Mouse (Mus musculus) lung, embryonic 14.5 days (tissue): ENCODE data around the gene Inpp4a. TPM values are rescaled to one million over a fixed set of nuclear protein-coding genes. Genes with fewer than 3 reads are reported as not detected.

Source experiments
- ATAC-seq: fragments of 200-750 bp; cut with Nextera tagmentation; 2 replicates; pipeline ENCODE4 v1.8.0; 2017; ENCODE audit warnings: mild to moderate bottlenecking, moderate TSS enrichment, moderate library complexity; ENCODE audit not compliant: insufficient read depth
- DNase-seq: peaks from one replicate; pipeline ENCODE4 v3.0.0-alpha.2; 2015
- H3K27ac ChIP-seq: fragments of 300-500 bp; sonication (generic); 2 replicates; pipeline ENCODE4 v1.5.1; 2014; ENCODE audit warnings: low read depth, mild to moderate bottlenecking, moderate library complexity
- H3K27me3 ChIP-seq: fragments of 300-500 bp; sonication (generic); 2 replicates; pipeline ENCODE4 v1.6.1; 2014; ENCODE audit warnings: low read length, control low read depth; ENCODE audit not compliant: insufficient read depth
- H3K36me3 ChIP-seq: fragments of 300-500 bp; sonication (generic); 2 replicates; pipeline ENCODE4 v1.6.1; 2014; ENCODE audit warnings: control low read depth; ENCODE audit not compliant: insufficient read depth
- H3K4me1 ChIP-seq: fragments of 300-500 bp; sonication (generic); 2 replicates; pipeline ENCODE4 v1.6.1; 2014; ENCODE audit warnings: antibody characterized with exemption, control low read depth; ENCODE audit not compliant: insufficient read depth
- H3K4me2 ChIP-seq: fragments of 300-500 bp; sonication (generic); 2 replicates; pipeline ENCODE4 v1.6.1; 2014; ENCODE audit warnings: mild to moderate bottlenecking
- H3K4me3 ChIP-seq: fragments of 300-500 bp; sonication (generic); 2 replicates; pipeline ENCODE4 v1.5.1; 2014; ENCODE audit warnings: low read depth, low read length
- H3K9ac ChIP-seq: fragments of 300-500 bp; sonication (generic); 2 replicates; pipeline ENCODE4 v1.6.1; 2014
- H3K9me3 ChIP-seq: fragments of 300-500 bp; sonication (generic); 2 replicates; pipeline ENCODE4 v1.6.1; 2016; ENCODE audit warnings: low read depth, low read length, control low read depth
- CTCF ChIP-seq: IDR thresholded peaks from 2 replicates; pipeline ENCODE4 v1.5.1; 2016; ENCODE audit warnings: antibody characterized with exemption, low read depth
- WGBS: fragments of 180-500 bp; shearing (Covaris S2); extraction: QIAGEN DNeasy Blood & Tissue Kit; methylation state at CpG from one replicate; pipeline ENCODE4 v1.1.7; 2014; 5-methylcytosine and 5-hydroxymethylcytosine counted together
- polyA plus RNA-seq: library from polyadenylated mRNA; unstranded; fragments of >200 nt; fragmentation: Nextera tagmentation; extraction: Ambion mirVana; gene quantifications from 2 replicates; pipeline ENCODE4 v1.2.1, GENCODE M21; 2014

The Inpp4a gene
- polyA plus RNA-seq, 1 experiment from 2014 or later: 11.1 TPM

GRCm38 (mm10) chr1:37342524-37342923 is 42.9 kb downstream of the Inpp4a start:
- WGBS: 90% methylated on average over 8 of the region's 8 CpGs

DNA sequence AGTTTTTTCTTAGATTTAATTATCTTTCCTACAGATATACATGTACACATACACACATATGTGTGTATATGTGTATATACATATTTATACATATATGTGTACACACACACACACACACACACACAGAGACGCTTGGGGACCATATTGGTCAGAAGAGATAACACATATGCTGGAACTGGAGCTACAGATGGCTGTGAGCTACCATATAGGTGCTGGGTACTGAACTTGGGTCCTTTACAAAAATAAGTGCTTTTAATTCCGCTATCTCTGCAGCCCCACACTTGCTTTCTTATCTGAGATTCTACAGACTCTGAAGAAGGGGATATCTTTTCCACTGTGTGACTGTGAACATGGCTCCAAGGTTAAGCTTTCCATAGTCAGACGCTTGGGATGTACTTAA is 43.6 kb downstream of the Inpp4a start:
- H3K9me3 ChIP-seq: no peaks in the 10 kb centered on the region
- TF ChIP-seq CTCF: no peak
- no peaks in the 10 kb centered on the region for H3K36me3 ChIP-seq
- H3K27me3 ChIP-seq: no peaks in the 10 kb centered on the region
- no peak for DNase-seq
- H3K27ac ChIP-seq: no peak overlapping the region
- H3K4me1 ChIP-seq: peaks cover 7% of the 10 kb centered on the region; the same call in 1 of the 2 replicates
- H3K4me3 ChIP-seq: no peak overlapping the region
- WGBS: 82% methylated on average over 3 of the region's 3 CpGs
- no peak for ATAC-seq
- no peak overlapping the region for H3K9ac ChIP-seq
- H3K4me2 ChIP-seq: no peak overlapping the region

More at GRCm38 (mm10) chr1:37342524-37342923, 42.9 kb downstream of the Inpp4a start:
- H3K27me3 ChIP-seq: no peaks in the 10 kb centered on the region
- no peaks in the 10 kb centered on the region for H3K36me3 ChIP-seq
- no peak overlapping the region for H3K4me3 ChIP-seq
- no peaks in the 10 kb centered on the region for H3K9me3 ChIP-seq
- TF ChIP-seq CTCF: no peak
- no peak for DNase-seq
- peaks cover 5% of the 10 kb centered on the region; the same call in 1 of the 2 replicates for H3K4me1 ChIP-seq
- H3K9ac ChIP-seq: no peak overlapping the region
- no peak overlapping the region for H3K27ac ChIP-seq
- H3K4me2 ChIP-seq: no peak overlapping the region
- no peak for ATAC-seq

GRCm38 (mm10) chr1:37344223-37344916 is 44.7 kb downstream of the Inpp4a start:
- Histone ChIP-seq H3K4me1 (peaks cover 7% of the 10 kb centered on the region; the same call in 1 of the 2 replicates), H3K36me3 (no peaks in the 10 kb centered on the region), H3K4me3 (no peak overlapping the region), H3K9me3 (no peaks in the 10 kb centered on the region), H3K27ac (no peak overlapping the region), H3K27me3 (no peaks in the 10 kb centered on the region), H3K9ac (no peak overlapping the region), H3K4me2 (no peak overlapping the region)
- DNase-seq (no peak), ATAC-seq (no peak)
- WGBS: 89% methylated on average over 6 of the region's 6 CpGs
- no peak for TF ChIP-seq CTCF

DNA sequence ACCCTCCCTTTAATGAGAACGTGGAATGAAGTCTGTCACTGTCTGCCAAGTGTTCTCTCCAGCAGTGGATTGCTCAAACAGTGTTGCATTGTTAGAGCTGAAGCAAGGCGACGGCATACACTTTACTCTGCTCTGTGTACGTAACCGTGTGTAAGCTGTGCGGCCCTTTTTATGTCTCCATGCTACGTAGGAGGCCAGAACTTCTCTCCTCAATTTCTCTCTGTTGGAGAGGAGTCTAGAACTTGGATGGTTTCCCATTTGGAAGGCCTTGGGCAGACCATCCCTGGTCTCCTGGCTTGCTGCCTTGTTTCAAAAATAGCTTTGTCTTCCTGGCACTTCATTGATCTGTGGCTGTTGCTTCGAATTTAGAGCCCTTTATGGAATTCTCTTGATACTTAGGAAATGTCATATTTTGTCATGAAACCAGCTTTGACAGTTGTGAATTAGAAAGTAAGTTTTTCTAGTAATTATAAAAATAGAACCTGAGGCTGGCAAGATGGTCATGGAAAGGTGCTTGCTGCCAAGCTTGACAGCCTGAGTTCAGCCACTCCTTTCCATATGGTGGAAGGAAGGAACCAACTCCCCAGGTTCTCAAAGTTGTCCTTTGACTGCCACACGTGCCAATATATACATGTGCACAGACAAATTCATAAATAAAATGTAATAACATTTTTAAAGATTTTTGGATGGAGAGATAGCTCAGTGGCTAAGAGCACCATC is 47.9 kb downstream of the Inpp4a start:
- H3K9me3 ChIP-seq: no peaks in the 10 kb centered on the region
- no peak overlapping the region for H3K27ac ChIP-seq
- H3K27me3 ChIP-seq: no peaks in the 10 kb centered on the region
- DNase-seq (peak; percentile 69), ATAC-seq (peak; percentile 42; the same call in 1 of the 2 replicates)
- no peak overlapping the region for H3K9ac ChIP-seq
- no peak overlapping the region for H3K4me3 ChIP-seq
- H3K4me1 ChIP-seq: peaks cover 7% of the 10 kb centered on the region
- no peak overlapping the region for H3K4me2 ChIP-seq
- WGBS: 34% methylated on average over 9 of the region's 9 CpGs
- no peak for TF ChIP-seq CTCF
- H3K36me3 ChIP-seq: no peaks in the 10 kb centered on the region

- Histone ChIP-seq H3K27ac (peak overlapping the region; percentile 89), H3K36me3 (no peaks in the 10 kb centered on the region), H3K4me2 (no peak overlapping the region), H3K9ac (no peak overlapping the region), H3K4me1 (peaks cover 7% of the 10 kb centered on the region), H3K4me3 (no peak overlapping the region), H3K27me3 (no peaks in the 10 kb centered on the region), H3K9me3 (no peaks in the 10 kb centered on the region)
- DNase-seq (peak; percentile 75), ATAC-seq (peak; percentile 81)
- 43% methylated on average over 7 of the region's 7 CpGs for WGBS
- TF ChIP-seq CTCF: no peak
Measured at GRCm38 (mm10) chr1:37350886-37351651, 51.4 kb downstream of the Inpp4a start.

- Histone ChIP-seq H3K9ac (no peak overlapping the region), H3K9me3 (no peaks in the 10 kb centered on the region), H3K36me3 (no peaks in the 10 kb centered on the region), H3K4me1 (peaks cover 7% of the 10 kb centered on the region), H3K4me3 (no peak overlapping the region), H3K27me3 (no peaks in the 10 kb centered on the region), H3K27ac (peak overlapping the region; percentile 89), H3K4me2 (no peak overlapping the region)
- DNase-seq (no peak), ATAC-seq (no peak)
- 74% methylated on average over 2 of the region's 2 CpGs for WGBS
- TF ChIP-seq CTCF: no peak
Measured at GRCm38 (mm10) chr1:37351961-37352360, 52.3 kb downstream of the Inpp4a start.
